Mouse (Mus musculus): ENCODE results near the gene Gtf3a. TPM values are rescaled to one million over a fixed set of nuclear protein-coding genes. Genes with fewer than 3 reads are reported as not detected.

Gene Gtf3a
- polyA plus RNA-seq, 1 experiment from 2014 or later = 123 TPM

GRCm38 (mm10) chr5:147001312-147001711, 52.9 kb downstream of the Gtf3a start:
- Histone ChIP-seq H3K4me2 (ENCODE audit: low read length) (no peak overlapping the region), H3K36me3 (ENCODE audit: control insufficient read depth, insufficient read depth, low read length) (no peaks in the 10 kb centered on the region), H3K27ac (ENCODE audit: low read depth) (no peak overlapping the region), H3K4me1 (replicated peaks; ENCODE audit: control insufficient read depth, insufficient read depth, low read length) (no peaks in the 10 kb centered on the region), H3K4me3 (ENCODE audit: low read depth, low read length) (no peak overlapping the region), H3K27me3 (replicated peaks; ENCODE audit: control insufficient read depth, insufficient read depth, low read length) (no peaks in the 10 kb centered on the region), H3K9me3 (ENCODE audit: control insufficient read depth, low read length) (no peaks in the 10 kb centered on the region), H3K9ac (ENCODE audit: low read length) (no peak overlapping the region)
- ATAC-seq (replicated peaks; ENCODE audit: low FRiP score, low TSS enrichment, low read depth) (no peak), DNase-seq (ENCODE audit: low spot score) (no peak)
- 78% methylated on average over 4 of the region's 4 CpGs for WGBS

- WGBS = 71% methylated on average over 1 of the region's 1 CpGs
- Histone ChIP-seq H3K4me1 (replicated peaks; ENCODE audit: control insufficient read depth, insufficient read depth, low read length) (no peaks in the 10 kb centered on the region), H3K9ac (ENCODE audit: low read length) (no peak overlapping the region), H3K36me3 (ENCODE audit: control insufficient read depth, insufficient read depth, low read length) (no peaks in the 10 kb centered on the region), H3K27ac (ENCODE audit: low read depth) (no peak overlapping the region), H3K4me2 (ENCODE audit: low read length) (no peak overlapping the region), H3K27me3 (replicated peaks; ENCODE audit: control insufficient read depth, insufficient read depth, low read length) (no peaks in the 10 kb centered on the region), H3K9me3 (ENCODE audit: control insufficient read depth, low read length) (no peaks in the 10 kb centered on the region), H3K4me3 (ENCODE audit: low read depth, low read length) (no peak overlapping the region)
- DNase-seq (ENCODE audit: low spot score) (no peak), ATAC-seq (replicated peaks; ENCODE audit: low FRiP score, low TSS enrichment, low read depth) (no peak)
Observed at GRCm38 (mm10) chr5:147003303-147003702, 54.8 kb downstream of the Gtf3a start.

Other genes starting within 250 kb of the Gtf3a start
- 19.2 and 19.6 TPM in 2 replicates for gene Usp12, start 153.7 kb upstream of the Gtf3a start, polyA plus RNA-seq (2014; fragmentation: Nextera tagmentation; extraction: Ambion mirVana)
- 733 and 792 TPM in 2 replicates for gene Rpl21, start 115.8 kb upstream of the Gtf3a start, polyA plus RNA-seq (2014; fragmentation: Nextera tagmentation; extraction: Ambion mirVana)
- 28.1 and 29.5 TPM in 2 replicates for gene Rasl11a, start 103.6 kb upstream of the Gtf3a start, polyA plus RNA-seq (2014; fragmentation: Nextera tagmentation; extraction: Ambion mirVana)
- 23.0 and 24.7 TPM in 2 replicates for gene Mtif3, start 15.1 kb downstream of the Gtf3a start, polyA plus RNA-seq (2014; fragmentation: Nextera tagmentation; extraction: Ambion mirVana)
- 17.9 and 18.7 TPM in 2 replicates for gene Lnx2, start 127.9 kb downstream of the Gtf3a start, polyA plus RNA-seq (2014; fragmentation: Nextera tagmentation; extraction: Ambion mirVana)
- 157 and 163 TPM in 2 replicates for gene Polr1d, start 128.4 kb downstream of the Gtf3a start, polyA plus RNA-seq (2014; fragmentation: Nextera tagmentation; extraction: Ambion mirVana)
- gene Gsx1, start 240.0 kb downstream of the Gtf3a start, polyA plus RNA-seq (2014; fragmentation: Nextera tagmentation; extraction: Ambion mirVana) = not detected in 2 replicates